Mouse (Mus musculus) olfactory bulb, adult 2 months (tissue): ENCODE results near the gene Rslcan18.

ENCODE experiments used
- CTCF ChIP-seq: fragments of 200-500 bp; IDR thresholded peaks from 2 replicates; pipeline ENCODE4 v1.5.1; 2012; ENCODE audit warnings: low read depth, mild to moderate bottlenecking, low read length, moderate library complexity; ENCODE audit not compliant: insufficient read depth
- POLR2A ChIP-seq: fragments of 200-500 bp; IDR thresholded peaks from 2 replicates; pipeline ENCODE4 v1.6.1; 2012; ENCODE audit warnings: mild to moderate bottlenecking, low read depth, low read length, moderate library complexity; ENCODE audit not compliant: insufficient read depth

DNA sequence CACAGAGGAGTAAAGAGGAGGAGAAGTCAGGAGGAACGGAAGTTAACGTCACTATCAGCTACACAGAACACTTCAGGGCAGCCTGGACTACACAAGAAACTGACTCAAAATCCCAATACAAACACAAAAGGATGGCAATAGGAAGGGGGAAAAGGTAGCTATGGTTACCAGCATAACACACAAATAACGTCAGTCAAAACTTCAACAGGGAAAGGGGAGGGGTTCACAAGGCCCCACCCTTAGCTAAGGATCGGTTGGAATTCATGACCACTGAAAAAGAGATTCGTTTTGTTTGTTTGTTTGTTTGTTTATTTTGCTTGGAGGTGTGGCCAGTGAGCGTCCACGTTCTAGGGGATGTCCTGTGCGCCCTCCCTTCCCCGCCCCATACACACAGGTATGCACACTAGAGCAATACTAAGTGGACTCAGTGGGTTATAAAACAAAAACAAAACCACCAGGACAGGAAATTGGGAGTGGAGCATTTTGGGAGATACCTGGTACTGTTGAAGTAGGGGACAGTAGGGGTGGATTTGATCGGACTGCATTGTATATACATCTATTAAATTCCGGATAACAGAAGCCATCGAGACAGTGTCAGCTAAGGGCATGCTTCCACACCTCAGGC is 55.8 kb downstream of the Rslcan18 start:
- TF ChIP-seq CTCF = no peak
- no peak for TF ChIP-seq POLR2A
